Mouse (Mus musculus): ENCODE data around the gene Frmd6.

The Frmd6 gene

DNA sequence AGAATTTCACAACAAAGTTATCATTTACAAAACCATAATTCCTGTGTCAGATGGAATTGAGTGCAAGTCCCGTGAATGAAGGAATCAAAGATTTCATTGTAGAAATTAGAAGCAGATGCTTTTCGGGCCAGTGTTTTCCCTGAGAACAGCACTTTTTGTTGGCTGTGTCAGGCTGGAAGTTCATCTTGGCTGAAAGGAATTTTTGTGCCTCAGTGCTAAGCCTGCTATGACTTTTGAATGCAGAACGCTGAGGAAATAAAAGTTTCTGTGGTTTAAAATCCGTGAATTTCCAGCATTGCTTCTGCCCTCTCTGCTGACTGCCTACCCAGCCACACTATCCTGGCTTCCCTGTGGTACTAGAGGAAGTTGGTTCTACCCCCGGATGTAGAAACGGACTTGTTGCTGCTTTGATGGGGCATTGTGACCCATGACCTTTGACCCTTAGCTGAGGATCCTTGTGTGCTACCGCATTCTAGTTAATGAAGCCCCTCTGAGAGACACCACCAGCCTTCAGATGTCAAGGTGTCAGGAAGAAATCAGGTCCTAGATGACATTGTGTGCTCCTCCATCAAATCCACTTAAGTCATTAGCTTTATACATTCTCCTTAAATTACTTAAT lies 26.1 kb downstream of the Frmd6 start:
- in situ Hi-C loops (cut with MboI, MseI) = no loop called here

DNA sequence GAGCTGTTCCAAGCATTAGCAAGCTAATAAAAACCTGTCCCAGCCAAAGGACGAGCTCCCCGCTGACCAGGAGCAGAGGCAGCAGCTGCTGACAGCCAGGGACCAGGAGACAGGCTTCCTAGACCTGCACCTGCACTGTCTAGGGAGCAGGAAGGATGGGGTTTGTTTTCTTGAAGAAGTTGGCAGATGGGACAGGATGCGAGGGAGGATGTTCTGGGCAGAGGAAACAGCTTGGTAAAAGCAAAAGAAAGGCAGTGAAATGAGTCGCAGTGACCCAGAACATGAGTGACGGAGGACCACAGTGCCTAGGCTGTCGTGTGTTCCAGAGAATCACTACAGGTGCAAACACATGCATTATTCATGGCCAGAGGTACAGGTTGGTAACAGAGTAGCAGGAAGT lies 27.7 kb downstream of the Frmd6 start:
- in situ Hi-C loops (cut with MboI, MseI) = no loop called here

DNA sequence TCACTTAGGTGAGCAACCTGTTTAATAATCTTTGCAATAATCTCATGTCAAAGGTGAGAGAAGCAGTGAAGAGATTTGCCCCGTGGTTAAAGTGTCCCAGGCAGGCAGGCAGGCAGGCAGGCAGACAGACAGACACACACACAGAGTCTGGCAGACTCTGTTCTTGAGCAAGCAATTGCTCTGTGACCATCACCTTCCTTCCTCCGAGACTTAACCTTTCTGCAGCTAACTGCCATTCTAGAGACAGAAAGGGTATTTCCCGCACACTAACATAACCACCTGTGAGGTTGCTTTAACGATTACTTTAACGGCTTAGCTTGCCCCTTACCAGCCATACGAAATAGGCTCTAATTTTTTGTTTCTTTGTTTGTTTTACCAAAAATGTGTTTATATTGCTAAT lies 30.4 kb downstream of the Frmd6 start:
- in situ Hi-C loops (cut with MboI, MseI) = no loop called here

DNA sequence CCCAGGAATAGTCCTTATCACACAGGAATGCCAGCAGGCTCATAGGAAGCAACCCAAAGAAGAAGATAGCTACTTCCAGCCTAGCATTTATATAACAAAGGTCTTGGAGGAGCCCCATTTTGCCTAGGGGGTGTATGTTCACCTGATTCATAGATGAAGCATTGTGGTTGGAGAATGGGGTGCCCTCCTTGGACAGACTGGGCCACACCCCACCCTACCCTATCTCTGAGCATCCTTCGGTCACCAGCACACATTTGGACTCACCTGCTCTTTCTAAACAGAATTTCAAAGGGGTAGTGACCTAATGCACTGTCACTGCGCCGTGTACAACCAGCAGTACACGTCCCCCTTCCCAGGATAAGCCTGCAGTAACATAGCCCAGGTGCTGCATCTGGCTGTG lies 31.5 kb downstream of the Frmd6 start:
- in situ Hi-C loops (cut with MboI, MseI) = no loop called here

DNA sequence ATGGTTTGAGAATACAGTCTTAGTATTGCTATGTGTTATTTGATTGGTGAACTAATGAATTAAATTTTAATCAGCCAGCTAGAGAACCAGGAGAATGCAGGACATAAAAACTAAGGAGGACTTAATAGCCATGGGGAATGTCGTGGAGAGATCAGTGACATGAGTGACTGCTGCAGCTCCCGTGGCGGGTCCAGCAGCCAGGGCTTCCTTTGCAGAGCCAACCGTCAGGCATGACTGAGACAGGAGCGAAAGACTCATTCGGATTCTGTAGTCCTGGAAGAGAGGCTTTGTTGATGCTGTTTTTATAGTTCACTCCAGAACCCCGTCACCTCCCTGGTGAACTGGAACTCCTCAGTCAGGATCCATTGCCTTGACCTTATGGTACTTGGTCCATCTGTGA lies 38.0 kb downstream of the Frmd6 start:
- in situ Hi-C loops (cut with MboI, MseI) = no loop called here

DNA sequence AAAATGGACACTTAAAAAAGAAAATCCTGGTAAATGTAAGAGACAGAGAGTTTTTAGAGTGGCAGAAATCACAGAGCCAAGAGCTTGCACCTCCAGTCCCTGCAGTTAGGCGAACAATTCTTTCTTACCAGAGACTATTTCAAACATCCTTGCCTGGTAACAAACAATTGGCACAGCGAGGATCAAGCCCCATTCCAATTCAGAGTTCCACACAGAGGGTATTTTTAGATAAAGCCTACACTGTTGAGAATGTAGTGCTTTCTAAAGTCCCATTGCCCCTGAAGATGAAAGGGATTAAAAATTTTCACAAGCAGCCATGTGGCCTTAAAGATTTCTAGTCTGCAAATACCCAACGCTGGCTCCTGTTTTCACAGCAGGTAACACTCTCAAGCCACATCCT lies 42.5 kb downstream of the Frmd6 start:
- in situ Hi-C loops (cut with MboI, MseI) = no loop called here

DNA sequence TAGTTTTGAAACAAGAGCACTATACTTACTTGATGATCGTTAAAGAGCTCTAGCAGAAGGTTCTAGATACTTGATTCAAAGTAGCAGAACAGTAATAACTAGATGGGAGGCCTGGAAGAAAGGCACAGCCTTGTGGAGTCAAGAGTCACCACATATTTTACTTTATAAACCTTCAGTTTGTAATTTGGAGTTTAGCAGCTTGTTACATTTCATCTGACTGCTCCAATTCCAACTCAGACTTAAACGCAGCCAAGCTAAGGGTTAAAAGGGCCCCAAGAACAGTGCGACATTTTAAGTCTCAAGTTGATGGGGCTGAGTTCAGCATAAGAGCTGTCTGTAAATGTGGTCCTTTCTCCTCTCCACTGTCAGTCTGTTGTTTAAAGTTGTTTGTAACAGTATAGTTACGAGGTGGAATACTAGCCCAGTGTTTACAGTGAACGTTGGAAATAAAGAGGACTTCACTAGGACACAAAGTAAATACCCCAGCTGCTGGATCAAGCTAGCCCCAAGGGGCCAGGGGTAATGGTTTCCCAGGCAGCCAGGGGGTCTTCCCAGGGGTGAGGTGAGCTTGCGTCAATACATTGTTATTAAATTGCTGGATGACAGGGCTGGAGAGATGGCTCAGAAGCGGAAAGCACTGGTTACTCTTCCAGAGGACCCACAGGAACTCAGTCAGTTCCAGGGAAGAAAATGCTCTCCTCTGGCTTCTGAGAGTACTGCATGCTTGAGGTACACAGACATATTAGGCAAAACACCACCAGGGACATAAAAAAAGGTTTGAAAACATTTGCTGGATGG lies 43.1 kb downstream of the Frmd6 start:
- in situ Hi-C loops (cut with MboI, MseI) = no loop called here

DNA sequence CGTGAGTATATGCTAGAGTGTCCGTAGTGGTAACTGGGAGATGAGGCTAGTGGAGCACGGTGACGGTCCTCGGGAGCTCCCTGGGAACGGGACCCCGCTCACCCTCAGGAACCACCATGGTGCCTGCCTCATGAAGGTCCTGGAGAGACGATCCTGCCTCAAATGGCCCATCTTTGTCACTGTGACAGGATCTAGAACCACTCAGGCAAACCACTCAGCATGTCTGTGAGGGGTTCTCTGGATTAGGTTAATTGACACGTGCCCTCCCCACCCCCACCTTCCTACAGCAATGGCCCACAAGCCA lies 43.6 kb downstream of the Frmd6 start:
- in situ Hi-C loops (cut with MboI, MseI) = no loop called here

DNA sequence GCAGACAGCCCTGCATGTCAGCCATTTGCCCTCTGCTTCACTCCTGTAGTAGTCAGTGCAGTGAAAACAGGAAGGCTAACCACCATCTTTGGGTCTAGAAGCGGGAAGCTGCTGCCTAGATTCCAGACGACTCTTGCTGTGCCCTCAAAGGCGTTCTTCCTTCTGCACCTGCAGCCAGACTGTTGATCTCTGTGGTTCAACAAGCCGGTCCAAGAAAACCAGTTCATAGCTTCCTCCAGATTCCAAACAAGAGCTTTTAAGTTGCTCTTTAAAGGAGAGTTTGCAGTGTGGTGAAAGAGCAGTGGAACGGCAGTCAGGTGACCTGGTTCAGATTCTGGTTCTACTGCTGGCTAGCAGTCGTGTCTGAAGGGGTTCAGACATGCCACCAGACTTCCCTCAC lies 48.2 kb downstream of the Frmd6 start:
- in situ Hi-C loops (cut with MboI, MseI) = no loop called here

DNA sequence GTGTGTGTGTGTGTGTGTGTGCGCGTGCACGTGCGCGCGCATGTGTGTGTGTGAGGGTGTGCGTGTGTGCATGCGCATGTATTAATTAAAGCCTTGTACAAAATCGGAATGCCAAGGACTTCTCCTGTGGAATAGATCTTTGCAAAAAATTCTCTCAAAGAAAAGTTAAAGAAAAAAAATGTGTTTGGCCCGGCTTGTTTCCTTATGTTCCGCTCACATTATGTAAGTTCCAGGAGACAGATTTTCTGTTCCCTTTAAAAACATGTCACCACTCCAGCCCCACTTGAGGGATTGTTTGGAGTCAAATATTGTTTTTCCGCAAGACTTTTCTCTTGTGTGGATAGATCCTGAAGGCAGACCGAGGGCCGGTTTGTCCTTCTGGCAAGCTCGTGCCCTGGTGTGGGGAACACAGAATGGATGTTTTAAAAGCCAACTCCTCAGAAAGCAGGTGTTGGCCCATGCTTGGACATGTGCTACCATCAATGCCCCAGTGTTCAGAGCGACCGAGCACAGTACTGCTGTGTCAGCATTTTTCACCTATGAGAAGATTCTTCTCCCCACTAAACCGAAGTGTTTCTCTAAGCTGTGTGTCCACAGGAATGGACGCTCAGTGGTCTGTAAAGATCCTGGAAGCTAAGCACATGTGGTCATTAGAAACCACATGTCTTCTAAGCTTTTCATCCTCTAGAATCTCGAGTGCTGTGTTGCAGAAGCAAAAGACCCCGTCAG lies 51.1 kb downstream of the Frmd6 start:
- in situ Hi-C loops (cut with MboI, MseI) = no loop called here

DNA sequence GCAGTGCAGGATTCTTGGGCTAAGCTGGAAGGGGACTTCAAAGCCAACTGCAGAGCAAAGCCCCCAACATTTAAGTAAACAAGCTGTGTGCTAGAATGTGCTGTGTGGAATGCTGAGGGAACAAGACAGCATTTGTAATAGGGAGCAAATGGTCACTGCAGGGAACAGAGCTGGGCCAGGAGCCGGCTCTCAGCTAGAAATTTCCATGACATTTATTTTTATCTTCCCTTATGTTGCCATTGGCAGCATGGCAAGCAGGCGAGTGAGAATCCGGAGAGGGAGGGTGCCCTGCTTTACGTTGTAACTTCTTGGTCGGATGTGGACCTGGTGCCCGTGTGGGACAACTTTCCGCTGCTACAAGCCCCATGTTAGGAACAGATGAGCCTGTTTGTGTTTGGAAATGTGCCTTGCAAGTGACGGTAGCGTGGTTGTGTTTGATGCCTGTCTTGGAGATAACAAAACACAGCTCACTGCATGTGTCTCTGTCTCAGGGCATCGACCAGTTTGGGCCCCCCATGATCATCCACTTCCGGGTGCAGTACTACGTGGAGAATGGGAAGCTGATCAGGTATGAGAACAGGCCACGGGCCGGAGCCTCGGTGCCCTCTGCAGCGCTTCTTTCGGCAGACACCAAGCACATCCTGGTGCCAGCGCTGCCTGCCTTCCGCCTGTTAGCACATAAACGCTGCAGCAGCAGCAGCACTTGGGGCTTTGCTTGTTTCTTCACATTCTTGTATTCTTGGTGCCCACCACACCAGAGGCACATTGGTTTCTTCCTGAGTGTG lies 52.8 kb downstream of the Frmd6 start:
- in situ Hi-C loops (cut with MboI, MseI) = no loop called here

DNA sequence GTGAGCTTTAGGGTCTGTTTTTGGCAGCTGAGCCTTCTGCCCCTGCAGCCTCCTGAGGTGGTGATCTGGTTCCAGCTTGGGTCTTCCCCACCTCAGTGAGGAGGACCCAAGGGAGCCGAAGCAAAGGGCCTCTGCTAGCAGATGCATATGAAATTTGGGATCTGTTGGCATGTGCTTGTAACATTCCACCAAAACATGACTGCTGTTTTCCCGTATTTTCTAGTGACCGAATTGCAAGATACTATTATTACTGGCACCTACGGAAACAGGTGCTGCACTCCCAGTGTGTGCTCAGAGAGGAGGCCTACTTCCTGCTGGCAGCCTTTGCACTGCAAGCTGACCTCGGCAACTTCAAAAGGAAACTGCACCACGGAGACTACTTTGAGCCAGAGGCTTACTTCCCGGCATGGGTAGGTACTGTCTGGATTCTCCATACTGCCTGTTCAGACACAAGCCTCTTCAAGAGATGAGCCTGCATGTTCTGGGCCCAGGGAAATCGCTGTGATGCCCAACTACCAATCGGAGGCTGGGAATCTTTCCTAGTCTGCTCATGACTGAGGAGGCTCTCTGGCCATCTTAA lies 55.2 kb downstream of the Frmd6 start:
- in situ Hi-C loops (cut with MboI, MseI) = no loop called here

DNA sequence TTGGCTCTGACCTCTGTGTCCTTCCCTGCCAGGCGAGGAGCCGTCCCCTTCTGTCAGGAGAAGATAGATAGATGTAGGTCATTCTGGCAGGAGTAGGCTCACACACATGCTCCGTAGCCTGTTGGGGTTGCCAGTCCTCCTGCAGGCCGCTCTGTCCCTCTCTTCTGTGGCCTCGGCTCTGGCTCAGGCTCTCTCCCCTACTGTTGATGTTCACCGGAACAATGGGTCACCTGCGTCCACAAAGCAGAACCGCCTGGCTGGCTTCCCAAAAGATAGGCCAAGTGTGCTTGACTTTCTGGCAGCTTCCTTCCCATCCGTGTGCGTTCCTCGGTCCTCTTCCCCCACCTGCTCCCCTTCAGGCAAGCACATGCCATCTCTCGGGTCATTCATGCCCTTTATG lies 56.0 kb downstream of the Frmd6 start:
- in situ Hi-C loops (cut with MboI, MseI) = no loop called here

DNA sequence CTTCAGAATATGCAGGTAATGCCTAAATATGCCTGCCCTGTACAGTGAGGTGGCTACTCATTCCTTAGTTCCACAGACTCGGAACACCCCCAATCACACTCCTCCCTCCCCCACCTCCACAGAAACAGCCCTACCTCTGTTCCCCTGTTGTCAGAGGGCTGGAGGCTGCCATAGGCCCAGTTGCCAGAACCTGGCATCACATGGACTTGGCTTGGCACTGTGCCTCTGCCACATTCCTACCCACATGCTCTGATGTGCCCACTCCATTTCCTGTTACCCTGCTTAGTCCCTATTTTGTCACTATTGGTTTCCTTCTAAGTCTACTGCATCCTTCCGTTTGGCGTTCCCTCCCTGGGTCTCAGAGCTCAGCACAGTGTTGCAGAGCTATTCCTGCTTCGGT lies 56.5 kb downstream of the Frmd6 start:
- in situ Hi-C loops (cut with MboI, MseI) = no loop called here

DNA sequence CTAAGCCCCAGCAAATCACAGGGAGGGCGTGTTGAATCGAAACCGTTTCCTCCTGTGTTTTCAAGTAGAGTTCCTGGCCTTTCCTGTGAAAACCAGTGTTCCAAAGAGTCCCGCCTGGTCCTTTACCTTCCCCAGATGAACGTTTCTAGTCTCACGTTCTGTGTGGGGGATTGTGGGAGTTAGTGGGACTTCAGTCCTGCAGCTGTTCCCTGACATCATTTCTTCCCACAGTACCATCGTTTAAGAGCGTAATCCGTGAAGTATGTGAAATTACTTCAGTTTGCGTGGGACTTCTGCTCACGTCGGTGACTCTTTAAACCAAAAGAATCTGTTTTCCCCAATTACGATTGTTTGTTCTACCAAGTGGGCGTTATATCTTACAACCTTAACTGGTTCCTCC lies 57.8 kb downstream of the Frmd6 start:
- in situ Hi-C loops (cut with MboI, MseI) = no loop called here

DNA sequence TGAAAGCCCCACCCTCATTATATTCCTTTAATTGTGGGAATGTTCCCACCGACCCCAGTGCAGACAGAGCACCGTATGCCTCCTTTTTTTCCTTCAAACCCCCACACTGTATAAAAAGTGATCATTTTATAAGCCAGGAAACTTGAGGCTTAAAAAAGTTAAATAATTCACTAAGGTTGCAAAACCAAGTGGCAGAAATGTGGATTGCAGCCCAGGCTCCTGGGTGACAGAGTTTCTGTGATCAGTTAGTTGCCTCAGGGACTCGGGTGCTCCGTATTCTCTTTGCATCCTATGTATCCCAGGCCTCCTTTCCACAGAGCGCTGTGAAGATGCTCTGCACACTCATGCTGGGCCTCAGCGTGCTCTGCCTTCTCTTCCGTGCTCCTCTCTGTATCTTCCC lies 58.8 kb downstream of the Frmd6 start:
- in situ Hi-C loops (cut with MboI, MseI) = no loop called here

DNA sequence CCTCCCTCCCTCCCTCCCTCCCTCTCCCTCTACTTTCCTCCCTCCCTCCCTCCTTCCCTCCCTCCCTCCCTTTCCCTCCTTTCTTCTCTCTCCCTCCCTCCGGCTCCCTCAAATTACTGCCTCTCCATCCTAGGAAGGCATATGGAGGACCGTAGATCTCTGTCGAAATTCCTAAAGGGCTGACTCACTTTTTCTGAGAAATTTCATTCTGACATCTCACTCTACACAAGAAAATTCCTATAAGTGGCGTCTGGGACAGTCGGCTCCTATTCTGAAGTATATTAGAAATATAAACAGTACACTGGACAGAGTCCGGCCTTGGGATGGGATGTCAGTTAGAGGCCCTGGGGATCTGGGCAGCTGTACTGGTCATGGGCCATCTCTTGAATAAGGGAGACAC lies 59.7 kb downstream of the Frmd6 start:
- in situ Hi-C loops (cut with MboI, MseI) = no loop called here

DNA sequence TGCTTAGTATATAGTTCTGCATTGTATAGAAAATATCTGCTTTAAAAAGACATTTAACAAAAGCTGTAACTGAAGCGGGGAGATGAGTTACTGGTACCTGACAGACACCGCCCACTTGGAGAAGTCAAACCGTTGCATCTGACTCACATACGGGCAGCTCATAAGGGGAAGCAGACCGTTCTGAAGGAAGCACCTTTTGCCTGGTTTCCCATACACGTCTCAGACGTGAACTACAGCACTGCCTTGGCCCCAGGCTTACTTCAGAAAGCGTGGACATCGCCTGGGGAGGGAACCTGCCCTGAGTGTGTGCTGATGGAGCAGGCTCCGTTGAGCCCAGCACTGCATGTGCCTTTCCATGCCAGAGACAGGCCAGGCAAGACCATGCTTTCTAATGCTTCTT lies 60.3 kb downstream of the Frmd6 start:
- in situ Hi-C loops (cut with MboI, MseI) = no loop called here

DNA sequence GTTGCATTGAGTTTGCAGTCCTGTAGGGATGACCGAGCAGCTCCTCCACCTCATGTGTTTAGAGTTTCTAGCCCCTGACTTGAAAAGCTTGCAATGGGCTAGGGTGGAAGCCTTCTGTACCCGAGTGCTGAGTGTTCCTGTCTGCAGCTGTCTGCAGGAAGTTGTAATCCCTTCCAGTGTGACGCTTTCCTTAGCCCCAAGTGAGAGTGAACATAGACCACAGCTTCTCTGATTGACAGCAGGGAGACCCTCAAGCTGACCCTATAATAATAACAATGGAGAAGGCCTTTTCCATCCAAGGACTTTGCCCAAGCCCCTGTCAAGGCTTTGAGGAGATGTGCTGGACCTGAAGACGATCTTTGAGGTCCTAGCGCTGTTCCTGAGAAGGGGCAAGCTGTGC lies 65.1 kb downstream of the Frmd6 start:
- in situ Hi-C loops (cut with MboI, MseI) = no loop called here

DNA sequence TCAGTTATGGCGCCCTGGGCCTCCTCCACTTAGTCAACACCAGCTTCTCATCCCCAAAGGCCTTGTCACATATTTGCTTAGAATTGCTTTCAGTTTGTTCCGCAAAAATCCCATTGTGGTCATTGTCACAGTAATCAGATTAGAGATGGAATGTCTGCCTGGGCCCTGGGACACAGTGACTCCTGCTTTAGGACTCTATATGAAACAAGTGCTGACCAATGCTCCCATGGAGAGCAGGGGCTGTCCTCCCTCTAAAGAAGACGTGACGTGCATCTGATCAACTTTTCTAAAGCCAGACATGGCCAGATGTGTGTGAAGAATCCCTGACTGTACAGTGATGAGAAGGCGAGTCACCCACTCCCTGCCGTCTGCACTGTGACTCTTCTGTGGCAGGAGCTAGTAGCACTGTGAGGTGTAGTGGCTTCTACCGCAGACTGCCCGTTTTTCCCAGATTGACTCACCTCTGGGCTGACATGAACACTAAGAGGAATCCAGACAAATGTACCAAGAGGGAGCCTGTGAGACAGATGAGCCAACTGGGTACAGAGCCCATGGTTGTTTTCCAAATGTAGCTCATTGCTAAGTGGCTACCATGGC lies 65.7 kb downstream of the Frmd6 start:
- in situ Hi-C loops (cut with MboI, MseI) = no loop called here

DNA sequence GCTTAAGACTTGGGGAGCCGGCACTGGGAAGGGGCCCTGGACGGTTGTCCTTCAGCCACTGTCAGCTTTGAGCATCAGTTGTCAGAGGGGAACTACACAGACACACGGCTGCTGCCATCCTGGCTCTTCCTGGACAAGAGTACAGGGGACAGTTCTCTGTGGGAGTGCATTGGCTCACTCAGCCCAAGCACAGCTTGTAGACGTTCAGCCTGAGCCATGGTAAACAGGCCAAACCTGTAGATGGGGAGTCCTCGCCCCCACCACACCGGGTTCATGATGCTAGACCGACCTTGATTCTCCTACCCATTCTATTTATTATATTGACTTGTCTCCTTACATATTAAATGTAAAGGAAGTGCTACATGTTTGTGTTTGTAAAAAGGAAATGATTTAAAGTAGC lies 70.0 kb downstream of the Frmd6 start:
- in situ Hi-C loops (cut with MboI, MseI) = no loop called here

DNA sequence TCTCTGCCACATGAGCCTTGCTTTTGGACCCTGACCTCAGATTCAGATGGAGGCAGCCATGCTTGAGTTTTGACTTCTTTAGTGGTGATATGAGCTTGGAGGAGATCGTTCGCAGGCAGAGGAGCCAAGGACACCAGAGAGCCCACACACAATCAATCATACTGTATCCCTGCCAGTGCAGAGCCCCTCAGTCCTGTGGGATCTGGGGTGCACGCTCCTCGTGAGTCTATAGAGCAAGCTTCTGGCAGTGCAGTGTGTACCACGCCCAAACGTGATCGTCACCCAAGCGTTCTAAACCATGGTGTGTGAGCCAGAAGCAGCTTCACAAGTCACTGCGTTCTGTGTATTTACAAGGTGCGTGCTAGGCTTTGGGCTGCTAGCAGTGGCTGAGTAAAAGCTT lies 70.8 kb downstream of the Frmd6 start:
- in situ Hi-C loops (cut with MboI, MseI) = no loop called here

All from T-helper 2 cell (primary cell).